8 mouse cellular contexts compared by ENCODE assay signal in genomic region chr7:4776861-4777830, GRCm38 (mm10). TPM values are rescaled to one million over a fixed set of nuclear protein-coding genes. Genes with fewer than 3 reads are reported as not detected.
DNase-seq lines count a peak whose midpoint lies in the region; ATAC-seq and TF ChIP-seq lines count a peak whose summit lies in the region.

No protein-coding gene starts in this region.

- H3K4me1 ChIP-seq in lung, embryonic 14.5 days (ENCODE audit: insufficient read depth), result peaks cover 3% of the 10 kb centered on the region; the same call in 1 of the 2 replicates

- peak overlapping the region; percentile 57 for H3K4me2 ChIP-seq in lung, embryonic 14.5 days

- H3K27ac ChIP-seq in layer of hippocampus, adult 2 months, result no peak overlapping the region
- H3K27ac ChIP-seq in lung, embryonic 14.5 days (ENCODE audit: low read depth), result no peak overlapping the region

- H3K27me3 ChIP-seq in lung, embryonic 14.5 days (ENCODE audit: insufficient read depth, low read length), result peaks cover 34% of the 10 kb centered on the region

- H3K9me3 ChIP-seq in lung, embryonic 14.5 days (ENCODE audit: low read depth, low read length), result no peaks in the 10 kb centered on the region

- no peak for TF ChIP-seq CTCF in layer of hippocampus, adult 2 months (conservative IDR thresholded peaks at IDR 0.05)
- TF ChIP-seq CTCF in lung, embryonic 14.5 days (IDR thresholded peaks at IDR 0.05; ENCODE audit: low read depth), result no peak

- peak overlapping the region; percentile 43 for H3K4me3 ChIP-seq in layer of hippocampus, adult 2 months
- peak overlapping the region; percentile 33 for H3K4me3 ChIP-seq in lung, embryonic 14.5 days (ENCODE audit: low read depth, low read length)

- H3K36me3 ChIP-seq in lung, embryonic 14.5 days (ENCODE audit: insufficient read depth), result no peaks in the 10 kb centered on the region

- H3K9ac ChIP-seq in lung, embryonic 14.5 days, result peak overlapping the region; percentile 23

- 2% methylated on average over 47 of the region's 56 CpGs for WGBS in lung, embryonic 14.5 days

- DNase-seq in layer of hippocampus, adult 2 months (ENCODE audit: low spot score in 2 of 2), result no peak
- no peak for DNase-seq in layer of hippocampus, adult 18-20 months (ENCODE audit: low spot score in 2 of 2)
- peak; percentile 78 for DNase-seq in embryo, embryonic 10 days (ENCODE audit: low spot score)
- peak; percentile 24 for DNase-seq in heart, adult 8-10 months (ENCODE audit: low spot score)
- DNase-seq in kidney, adult 18-20 months, result peak; percentile 57
- peak; percentile 68 for DNase-seq in lung, embryonic 14.5 days
- peak; percentile 59 for DNase-seq in ovary, postnatal 36 days (ENCODE audit: low spot score)
- no peak for DNase-seq in frontal cortex, adult 2 months (ENCODE audit: extremely low spot score in 1 of 2, low spot score in 1 of 2)

- ATAC-seq in lung, embryonic 14.5 days (ENCODE audit: insufficient read depth), result peak; percentile 76

RNA-seq across cellular contexts. Expression of gene Il11, which starts 5.5 kb away (rescaled TPM):
- total RNA-seq in layer of hippocampus, adult 2 months (2021), result under 1 TPM; 0.25 to 0.26 TPM
- total RNA-seq in layer of hippocampus, adult 18-20 months (2021), result under 1 TPM; 0.15 to 0.27 TPM
- total RNA-seq in heart, adult 8-10 months (2022), result under 1 TPM in 1 of 4 experiments, not detected in 3; 0.19 TPM
- polyA plus RNA-seq in lung, embryonic 14.5 days (2014; fragmentation: Nextera tagmentation; extraction: Ambion mirVana), result not detected in 2 replicates
- 0.25 and 0.38 TPM in 2 replicates for polyA plus RNA-seq in frontal cortex, adult 2 months (2012; rRNA removed)

RNA-seq across cellular contexts. Expression of gene Tmem190, which starts 5.6 kb away (rescaled TPM):
- total RNA-seq in layer of hippocampus, adult 2 months (2021), result not detected
- not detected for total RNA-seq in layer of hippocampus, adult 18-20 months (2021)
- not detected for total RNA-seq in heart, adult 8-10 months (2022)
- polyA plus RNA-seq in lung, embryonic 14.5 days (2014; fragmentation: Nextera tagmentation; extraction: Ambion mirVana), result not detected in 2 replicates
- not detected in 2 replicates for polyA plus RNA-seq in frontal cortex, adult 2 months (2012; rRNA removed)

RNA-seq across cellular contexts. Expression of gene Fam71e2, which starts 6.0 kb away (rescaled TPM):
- total RNA-seq in layer of hippocampus, adult 2 months (2021), result not detected
- not detected for total RNA-seq in layer of hippocampus, adult 18-20 months (2021)
- not detected for total RNA-seq in heart, adult 8-10 months (2022)
- not detected in 2 replicates for polyA plus RNA-seq in lung, embryonic 14.5 days (2014; fragmentation: Nextera tagmentation; extraction: Ambion mirVana)
- 0.02 TPM in 1 of 2 replicates, not detected in the other for polyA plus RNA-seq in frontal cortex, adult 2 months (2012; rRNA removed)

RNA-seq across cellular contexts. Expression of gene Tmem238, which starts 12.3 kb away (rescaled TPM):
- total RNA-seq in layer of hippocampus, adult 2 months (2021), result 1 to 10 TPM; 2.6 to 2.7 TPM
- total RNA-seq in layer of hippocampus, adult 18-20 months (2021), result 1 to 10 TPM; 2.8 to 2.9 TPM
- total RNA-seq in heart, adult 8-10 months (2022), result 1 to 10 TPM; 2.2 to 5.5 (median 5.0) TPM
- 11.6 and 11.7 TPM in 2 replicates for polyA plus RNA-seq in lung, embryonic 14.5 days (2014; fragmentation: Nextera tagmentation; extraction: Ambion mirVana)
- polyA plus RNA-seq in frontal cortex, adult 2 months (2012; rRNA removed), result 4.3 and 5.1 TPM in 2 replicates

RNA-seq across cellular contexts. Expression of gene Rpl28, which starts 15.5 kb away (rescaled TPM):
- 100 to 1,000 TPM; 458 to 462 TPM for total RNA-seq in layer of hippocampus, adult 2 months (2021)
- 100 to 1,000 TPM; 474 to 485 TPM for total RNA-seq in layer of hippocampus, adult 18-20 months (2021)
- total RNA-seq in heart, adult 8-10 months (2022), result 100 to 1,000 TPM; 453 to 560 (median 508) TPM
- polyA plus RNA-seq in lung, embryonic 14.5 days (2014; fragmentation: Nextera tagmentation; extraction: Ambion mirVana), result 294 and 337 TPM in 2 replicates
- 306 and 348 TPM in 2 replicates for polyA plus RNA-seq in frontal cortex, adult 2 months (2012; rRNA removed)

Comparison
In these comparisons a context has a peak if more than half of its experiments do, and no peak if none do; other contexts are left out.
1. DNase-seq: peak in embryo, embryonic 10 days (single experiment), heart, adult 8-10 months (single experiment), kidney, adult 18-20 months (single experiment), lung, embryonic 14.5 days (single experiment) and ovary, postnatal 36 days (single experiment); none in layer of hippocampus, adult 2 months (0 of 2), layer of hippocampus, adult 18-20 months (0 of 2) and frontal cortex, adult 2 months (0 of 2).